Comparison of ENCODE assay signal across 12 mouse cellular contexts in genomic region chr8:61075059-61075458, GRCm38 (mm10).
DNase-seq lines count a peak whose midpoint lies in the region; ATAC-seq and TF ChIP-seq lines count a peak whose summit lies in the region.
"Had no signal": no experiment of that assay in that cellular context is flagged by ENCODE, and none has a peak within 500 bp of the region (broad histone marks: within the 10 kb centered on the region; RNA-seq: fewer than 3 reads in every experiment).

No protein-coding gene starts in this region.

- TF ChIP-seq EP300 in heart, postnatal 0 days (IDR thresholded peaks at IDR 0.05; ENCODE audit: low read depth): no peak
- TF ChIP-seq EP300 in liver, postnatal 0 days (IDR thresholded peaks at IDR 0.05; ENCODE audit: low read depth): no peak

- no peak overlapping the region for H3K27ac ChIP-seq in heart, postnatal 0 days (ENCODE audit: low read depth)
- H3K27ac ChIP-seq in liver, postnatal 0 days (ENCODE audit: low read depth): no peak overlapping the region
- H3K27ac ChIP-seq: heart, embryonic 13.5 days; neural tube, embryonic 13.5 days had no signal

- CTCF ChIA-PET in Patski (lab: Charles Lee): interaction anchor here (0.8 to 1.7 kb wide), 14 partner anchors 9 to 440 kb away, joined by 3 to 5 read pairs (median 3); no protein-coding TSS in a partner anchor

- no peaks in the 10 kb centered on the region for H3K27me3 ChIP-seq in heart, postnatal 0 days (ENCODE audit: control insufficient read depth, insufficient read depth, low read length)
- H3K27me3 ChIP-seq in liver, postnatal 0 days (ENCODE audit: insufficient read depth, low read length): no peaks in the 10 kb centered on the region
- no peaks in the 10 kb centered on the region for H3K27me3 ChIP-seq in Patski
- H3K27me3 ChIP-seq: heart, embryonic 13.5 days; neural tube, embryonic 13.5 days had no signal

- no peak for DNase-seq in heart, postnatal 0 days (ENCODE audit: low spot score)
- no peak for DNase-seq in heart, adult 8-10 months (ENCODE audit: low spot score)
- no peak for DNase-seq in liver, postnatal 0 days
- DNase-seq in liver: no peak
- DNase-seq in Patski (ENCODE audit: low read depth, low spot score): no peak
- DNase-seq in lung, postnatal 25 days (ENCODE audit: low spot score): peak; percentile 7
- DNase-seq in adrenal gland, postnatal 10 days: no peak
- no peak for DNase-seq in cerebellum, adult 11 months
- DNase-seq: cerebellum, postnatal 25 days; spleen, adult 18-20 months had no signal

- 0 out of 2 replicates have a peak, but pooled peaks have one; percentile 12 for TF ChIP-seq CTCF in heart, postnatal 0 days (IDR thresholded peaks at IDR 0.05; ENCODE audit: low read depth)
- TF ChIP-seq CTCF in liver, postnatal 0 days (IDR thresholded peaks at IDR 0.05; ENCODE audit: low read depth): peak; percentile 23; the same call in 1 of the 2 replicates
- peak; percentile 41 for TF ChIP-seq CTCF in Patski (IDR thresholded peaks at IDR 0.05)

- no peak overlapping the region for H3K4me2 ChIP-seq in heart, postnatal 0 days (ENCODE audit: low read depth, low read length)
- no peak overlapping the region for H3K4me2 ChIP-seq in liver, postnatal 0 days (ENCODE audit: low read depth, low read length)
- H3K4me2 ChIP-seq: heart, embryonic 13.5 days; neural tube, embryonic 13.5 days had no signal

- H3K9me3 ChIP-seq in heart, postnatal 0 days (replicated peaks; ENCODE audit: control insufficient read depth, low read length): no peaks in the 10 kb centered on the region
- no peaks in the 10 kb centered on the region for H3K9me3 ChIP-seq in liver, postnatal 0 days (ENCODE audit: low read length)
- H3K9me3 ChIP-seq: heart, embryonic 13.5 days; neural tube, embryonic 13.5 days had no signal

- no peak overlapping the region for H3K9ac ChIP-seq in heart, postnatal 0 days (replicated peaks; ENCODE audit: low read depth, low read length)
- H3K9ac ChIP-seq in liver, postnatal 0 days (replicated peaks): no peak overlapping the region
- H3K9ac ChIP-seq: heart, embryonic 13.5 days; neural tube, embryonic 13.5 days had no signal

- POLR2A ChIA-PET in Patski (lab: Charles Lee): no interaction called here

- H3K36me3 ChIP-seq in heart, postnatal 0 days (replicated peaks; ENCODE audit: control insufficient read depth, insufficient read depth, low read length): peaks cover 14% of the 10 kb centered on the region
- H3K36me3 ChIP-seq in liver, postnatal 0 days (replicated peaks; ENCODE audit: insufficient read depth, low read length): no peaks in the 10 kb centered on the region

- no peak for ATAC-seq in heart, postnatal 0 days (ENCODE audit: insufficient read depth, low read depth)
- no peak for ATAC-seq in liver, postnatal 0 days
- no peak for ATAC-seq in Patski

- no peak overlapping the region for H3K4me3 ChIP-seq in heart, postnatal 0 days (ENCODE audit: low read depth, low read length)
- H3K4me3 ChIP-seq in liver, postnatal 0 days (ENCODE audit: low read depth, low read length): no peak overlapping the region
- H3K4me3 ChIP-seq: heart, embryonic 13.5 days; neural tube, embryonic 13.5 days had no signal

- no peaks in the 10 kb centered on the region for H3K4me1 ChIP-seq in heart, postnatal 0 days (ENCODE audit: control insufficient read depth, insufficient read depth)
- no peaks in the 10 kb centered on the region for H3K4me1 ChIP-seq in liver, postnatal 0 days (ENCODE audit: insufficient read depth)
- H3K4me1 ChIP-seq: heart, embryonic 13.5 days; neural tube, embryonic 13.5 days had no signal

- in situ Hi-C loops in Patski (cut with MboI; ENCODE audit: low pct_unique_long_range_greater_than_20kb): loop anchor here (5.0 kb wide), 1 partner anchor 302 kb away; no protein-coding TSS in a partner anchor
